Mouse (Mus musculus): ENCODE measurements around the gene Atxn1. TPM values are rescaled to one million over a fixed set of nuclear protein-coding genes. Genes with fewer than 3 reads are reported as not detected.

Atxn1 gene
- polyA plus RNA-seq, 2 experiments from 2014 or later: 28.1 to 32.9 TPM

DNA sequence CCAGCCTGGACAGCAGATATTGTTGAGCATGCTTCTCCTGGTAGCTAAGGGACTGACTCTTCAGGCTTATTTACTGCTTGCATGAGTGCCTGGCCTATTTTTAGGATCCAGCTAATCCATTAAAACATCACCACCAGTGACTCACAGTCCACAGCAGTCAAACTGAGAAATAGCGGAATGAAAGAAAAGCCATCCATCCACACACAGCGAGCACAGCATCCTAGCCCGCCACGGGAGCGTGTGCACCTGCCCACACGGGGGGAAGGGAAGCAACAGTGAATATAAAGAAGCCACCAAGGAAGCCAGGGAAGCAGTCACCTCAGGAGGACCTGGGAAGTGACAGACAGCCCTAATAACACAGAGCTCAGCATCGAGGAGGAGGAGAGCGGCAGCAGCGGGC is 402.8 kb downstream of the Atxn1 start:
- ATAC-seq: no peak

DNA sequence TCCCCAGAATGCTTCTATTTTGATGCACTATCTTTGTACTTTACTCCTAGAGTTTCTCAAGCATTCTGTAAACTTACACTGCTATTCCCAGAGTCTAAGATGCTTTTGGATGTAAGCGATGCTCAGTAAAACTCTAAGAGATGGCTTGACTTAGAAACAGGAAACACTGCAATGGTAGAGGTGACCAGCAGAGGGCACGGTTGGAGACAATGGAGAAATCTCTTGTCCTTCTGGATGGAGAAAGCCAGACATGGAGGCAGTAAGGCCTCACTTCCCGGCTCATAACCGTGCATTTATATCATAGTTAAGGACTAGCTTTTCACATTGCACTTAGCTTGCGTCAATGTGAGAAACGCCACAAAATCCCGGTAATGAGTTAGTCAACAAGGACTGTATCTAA is 404.3 kb downstream of the Atxn1 start:
- ATAC-seq: no peak

DNA sequence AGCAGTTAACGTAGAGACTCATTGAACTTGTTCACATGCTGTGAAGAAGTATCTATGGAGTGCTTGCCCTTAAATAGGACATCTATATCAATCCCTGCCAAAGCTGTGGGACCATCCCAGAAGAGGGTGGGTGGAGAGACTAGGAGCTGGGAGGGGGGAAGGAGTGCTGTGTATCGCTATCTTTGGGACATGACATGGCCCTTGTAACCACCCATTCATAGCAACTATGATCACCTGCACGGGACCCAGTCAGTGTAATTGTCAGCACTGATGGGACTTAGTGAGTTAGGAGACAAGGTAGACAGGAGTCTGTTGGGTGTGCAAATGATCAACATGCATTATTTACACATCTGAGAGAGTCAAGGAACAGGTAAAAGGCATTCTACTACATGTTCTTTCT is 405.6 kb downstream of the Atxn1 start:
- no peak for ATAC-seq

DNA sequence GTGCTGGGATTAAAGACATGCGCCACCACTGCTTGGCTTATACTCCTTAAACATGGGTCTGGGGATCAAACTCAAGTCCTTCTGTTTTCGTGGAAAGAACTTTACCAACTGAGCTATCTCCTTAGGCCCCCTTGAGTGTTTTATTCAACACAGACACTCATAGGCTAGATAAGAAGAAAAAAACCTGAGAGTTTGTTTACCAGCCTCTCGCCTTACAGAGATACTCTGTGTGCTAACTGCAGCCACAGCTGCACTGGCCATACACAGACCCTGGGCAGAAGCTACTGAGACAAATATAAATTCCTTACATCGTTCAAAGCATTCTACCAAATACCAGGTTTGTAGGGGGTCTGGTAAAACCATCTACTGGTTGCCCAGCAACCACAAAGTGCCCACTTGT is 406.4 kb downstream of the Atxn1 start:
- ATAC-seq: no peak

DNA sequence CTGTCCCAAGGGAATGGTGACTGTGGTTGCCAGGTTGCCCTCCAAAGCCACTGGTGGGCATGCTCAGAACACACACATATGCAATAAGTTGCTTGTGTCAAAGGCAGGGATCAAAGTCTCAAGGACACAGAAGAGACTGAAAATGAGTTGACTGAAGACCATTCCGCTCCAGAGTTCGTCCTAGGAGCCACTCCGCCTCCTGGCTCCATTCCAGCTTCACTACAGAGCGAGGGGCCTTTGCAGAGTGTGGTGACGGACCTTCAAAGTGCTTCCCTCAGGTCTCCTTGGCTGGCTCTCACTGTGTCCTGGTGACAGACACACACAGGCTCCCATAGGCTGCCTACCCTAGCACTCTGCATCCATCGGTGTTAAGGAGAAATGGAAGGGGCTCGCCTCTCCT is 411.1 kb downstream of the Atxn1 start:
- no peak for ATAC-seq

DNA sequence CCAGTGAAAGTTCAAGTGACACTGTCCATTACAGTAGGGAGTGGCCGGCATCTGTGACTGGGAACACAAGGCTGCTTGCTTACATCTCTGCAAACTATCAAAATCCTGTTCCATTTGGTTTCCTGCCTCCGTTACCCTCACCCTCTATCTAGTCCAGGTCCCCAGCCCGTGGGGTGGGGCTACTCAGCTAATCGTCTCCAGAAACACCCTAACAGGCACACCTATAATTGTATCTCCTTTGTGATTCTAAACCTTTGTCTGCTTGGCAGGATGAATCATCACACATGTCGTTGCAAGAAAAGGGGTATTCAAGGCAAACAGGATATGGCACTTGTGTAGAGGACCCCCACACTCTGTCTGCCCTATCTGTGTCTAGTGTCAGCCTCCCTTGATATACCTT is 417.3 kb downstream of the Atxn1 start:
- ATAC-seq: no peak

DNA sequence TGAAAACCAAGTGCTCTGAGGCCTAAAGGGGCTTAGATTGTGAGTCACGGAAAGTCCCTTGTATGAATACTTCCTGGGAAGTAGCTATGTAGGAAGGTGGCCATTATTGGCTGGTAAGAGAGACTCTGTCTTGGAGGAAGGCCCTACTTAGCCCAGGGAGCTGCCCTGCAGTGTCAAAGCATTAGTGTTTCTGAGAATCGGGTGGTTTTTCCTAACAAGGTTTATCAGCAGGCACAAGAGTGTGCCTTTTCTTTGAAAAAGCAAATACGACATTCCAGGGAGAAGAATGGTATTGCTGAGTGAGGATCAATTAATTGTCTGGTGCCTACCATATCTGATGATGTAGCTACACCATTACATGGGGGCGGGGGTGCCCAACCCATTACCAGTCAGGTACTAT is 417.9 kb downstream of the Atxn1 start:
- ATAC-seq: no peak

DNA sequence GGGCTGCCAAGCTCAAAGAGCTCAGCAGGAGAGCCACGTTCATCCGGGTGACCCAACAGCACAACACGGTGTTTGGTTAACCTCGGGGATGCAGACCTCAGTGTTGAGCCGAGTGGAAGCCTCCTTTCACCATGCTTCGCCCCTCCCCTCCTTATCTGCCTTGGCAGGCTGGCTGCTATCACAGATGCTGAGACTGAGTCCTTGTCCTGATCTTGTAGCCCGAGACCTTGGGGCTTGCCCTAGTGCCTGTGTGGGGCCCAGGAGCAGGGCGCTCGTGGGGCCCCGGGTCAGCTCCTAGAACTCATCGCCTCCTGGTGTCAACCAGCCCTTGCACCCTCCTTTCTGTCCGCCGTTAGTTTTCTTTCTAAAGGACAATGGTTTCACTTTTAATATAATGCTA is 418.8 kb downstream of the Atxn1 start:
- no peak for ATAC-seq

DNA sequence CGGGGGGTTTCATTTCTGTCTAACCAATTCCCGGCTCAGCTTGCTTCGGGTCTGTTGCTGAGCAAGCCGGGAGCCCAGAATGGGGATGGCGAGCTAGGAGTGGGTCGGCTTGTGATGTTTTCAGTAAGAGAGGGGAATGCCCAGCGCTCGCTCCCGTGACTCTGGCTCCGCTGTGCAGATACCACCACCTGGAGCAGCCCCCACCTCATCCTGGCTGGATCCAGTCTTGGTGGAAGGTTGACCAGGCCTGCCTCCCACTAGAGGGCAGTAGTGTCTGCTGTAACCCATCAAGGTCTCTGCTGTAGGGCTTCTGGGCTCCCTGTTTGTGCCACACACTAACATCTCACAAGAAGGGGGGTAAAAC is 425.6 kb downstream of the Atxn1 start:
- no peak for ATAC-seq

DNA sequence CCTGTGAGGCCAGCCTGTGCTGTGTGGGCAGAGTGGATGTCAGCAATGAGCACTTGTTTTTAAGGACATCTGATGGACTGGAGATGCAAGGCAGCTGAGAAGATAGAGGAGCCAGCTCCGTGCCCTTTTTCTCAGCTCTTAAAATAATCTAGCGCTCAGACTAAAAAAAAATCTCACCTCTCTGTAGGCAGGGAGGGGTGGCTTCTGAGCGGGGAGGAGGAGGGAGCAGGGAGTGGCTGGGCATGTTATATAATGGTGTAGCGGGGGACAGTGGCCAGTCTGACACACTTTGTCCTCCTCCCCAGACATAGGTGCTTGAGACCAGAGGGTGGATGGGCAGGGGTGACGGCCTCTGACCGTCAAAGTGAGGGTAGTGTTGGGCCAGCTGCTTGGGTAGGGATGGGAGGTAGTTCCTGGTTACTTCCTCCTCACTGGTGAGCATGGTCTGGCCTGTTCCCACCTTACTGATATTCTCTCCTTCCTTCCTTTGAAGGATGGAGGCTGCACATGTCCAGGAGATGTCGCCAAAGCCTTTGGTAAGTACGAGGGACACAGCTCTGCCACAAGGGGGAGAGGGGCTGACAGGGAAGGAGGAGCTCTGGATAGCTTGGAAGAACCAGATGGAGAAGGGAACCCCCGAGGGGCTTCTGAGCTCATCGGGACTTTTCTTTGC is 426.1 kb downstream of the Atxn1 start:
- no peak for ATAC-seq

DNA sequence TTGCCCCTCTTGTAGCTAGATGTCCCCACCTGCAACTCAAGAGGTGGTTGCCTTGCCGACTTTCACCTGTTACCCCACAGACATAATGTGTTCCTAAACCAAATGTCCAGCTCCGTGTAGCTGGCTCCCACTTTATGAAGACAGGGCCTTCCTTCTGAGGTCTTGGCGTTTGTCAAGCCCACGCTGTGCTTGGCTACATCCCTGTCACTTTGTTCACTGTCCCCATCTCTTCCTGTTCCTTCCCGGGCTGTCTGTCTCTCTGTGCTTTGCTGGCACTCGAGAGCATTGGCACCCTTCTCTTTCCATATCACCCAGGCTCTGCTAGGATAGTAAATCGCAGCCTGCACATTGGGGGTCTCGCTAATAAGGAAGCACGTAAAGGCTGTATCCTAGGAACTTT is 426.7 kb downstream of the Atxn1 start:
- no peak for ATAC-seq

DNA sequence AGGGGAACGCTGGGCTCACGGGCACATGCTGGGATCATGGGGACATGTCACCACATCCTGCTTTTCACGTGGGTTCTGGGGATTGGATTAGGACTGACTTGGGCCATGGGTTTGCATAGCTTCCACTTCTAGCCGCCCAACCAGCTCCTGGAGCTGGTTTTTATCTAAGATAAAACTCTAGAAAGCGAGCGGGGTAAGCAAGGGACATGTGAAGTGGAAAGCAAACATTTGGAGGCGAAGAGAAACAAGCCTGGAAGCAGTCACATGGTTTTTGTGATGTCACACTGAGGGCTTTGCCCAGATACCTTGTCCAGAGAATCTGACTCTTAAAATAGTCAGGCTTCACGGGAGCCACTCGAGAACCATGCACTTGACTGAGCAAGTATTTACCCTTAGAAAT is 427.7 kb downstream of the Atxn1 start:
- no peak for ATAC-seq

DNA sequence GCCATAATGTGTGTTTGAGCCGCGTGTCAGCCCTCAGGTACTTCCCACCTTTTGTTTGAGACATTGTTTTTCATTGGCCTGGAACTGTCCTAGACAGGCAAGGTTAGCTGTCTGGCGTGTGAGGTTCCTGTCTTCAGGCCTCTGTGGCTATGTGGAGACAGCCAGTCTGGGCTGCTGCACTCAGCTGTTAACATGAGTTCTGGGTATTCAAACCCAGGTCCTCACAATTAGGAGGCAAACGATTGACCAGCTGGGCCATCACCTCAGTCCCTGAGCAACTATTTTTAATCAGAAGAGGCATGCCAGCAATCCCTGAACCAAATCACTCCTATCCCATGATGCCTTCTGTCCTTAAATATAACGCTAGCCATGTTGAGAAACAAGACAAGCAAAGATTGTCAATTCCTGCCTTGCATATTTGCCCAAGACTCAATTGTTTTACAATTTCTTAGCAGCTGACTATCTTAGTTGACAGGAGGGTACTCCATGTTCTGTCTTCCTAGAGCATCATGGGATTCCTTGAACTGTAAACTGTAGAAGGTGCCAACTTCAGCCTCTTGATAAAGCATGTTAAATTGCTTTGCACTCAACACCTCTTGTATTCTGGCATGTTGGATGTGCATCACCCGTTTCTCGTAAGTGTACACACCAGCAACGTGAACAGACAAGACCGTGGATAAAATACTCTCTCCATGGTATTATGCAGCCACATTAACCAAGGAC is 428.9 kb downstream of the Atxn1 start:
- ATAC-seq: no peak

DNA sequence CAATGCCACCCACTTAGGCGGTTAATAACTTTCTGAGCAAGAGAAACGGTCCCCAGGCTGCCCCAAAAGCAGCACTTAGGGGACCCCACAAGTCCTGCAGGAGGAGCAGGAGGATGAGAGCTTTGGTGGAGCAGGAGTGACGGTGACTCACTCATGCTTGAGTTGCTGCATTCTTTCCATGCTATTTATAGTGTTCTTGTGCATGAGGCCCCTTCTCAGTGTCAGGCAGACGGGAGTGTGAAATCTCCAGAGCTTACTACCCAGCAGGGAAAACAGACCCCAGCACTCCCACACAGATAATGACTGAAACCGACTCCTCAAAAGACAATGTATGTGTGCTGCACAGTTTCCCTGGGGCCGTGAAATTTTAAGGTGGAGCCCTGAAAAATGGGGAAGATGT is 434.1 kb downstream of the Atxn1 start:
- no peak for ATAC-seq

DNA sequence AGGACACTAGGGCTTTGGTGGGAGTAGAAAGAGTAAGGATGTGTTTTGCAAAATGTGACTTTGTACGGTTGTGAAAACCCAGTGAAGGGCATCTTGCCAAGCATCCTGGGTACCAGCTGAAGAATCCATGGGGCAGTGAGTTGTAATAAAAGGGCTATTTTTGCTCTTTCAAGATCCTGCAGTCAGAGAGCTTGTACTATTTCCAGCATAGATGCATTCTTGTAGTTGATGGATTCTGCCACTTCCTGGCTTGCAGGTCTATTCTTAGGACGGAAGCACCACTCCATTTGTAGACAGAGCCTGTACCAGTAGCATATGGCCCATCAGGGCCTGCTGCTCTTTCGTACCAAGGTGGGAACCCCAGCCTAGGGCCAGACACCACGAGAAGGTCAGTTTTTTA is 436.0 kb downstream of the Atxn1 start:
- no peak for ATAC-seq

DNA sequence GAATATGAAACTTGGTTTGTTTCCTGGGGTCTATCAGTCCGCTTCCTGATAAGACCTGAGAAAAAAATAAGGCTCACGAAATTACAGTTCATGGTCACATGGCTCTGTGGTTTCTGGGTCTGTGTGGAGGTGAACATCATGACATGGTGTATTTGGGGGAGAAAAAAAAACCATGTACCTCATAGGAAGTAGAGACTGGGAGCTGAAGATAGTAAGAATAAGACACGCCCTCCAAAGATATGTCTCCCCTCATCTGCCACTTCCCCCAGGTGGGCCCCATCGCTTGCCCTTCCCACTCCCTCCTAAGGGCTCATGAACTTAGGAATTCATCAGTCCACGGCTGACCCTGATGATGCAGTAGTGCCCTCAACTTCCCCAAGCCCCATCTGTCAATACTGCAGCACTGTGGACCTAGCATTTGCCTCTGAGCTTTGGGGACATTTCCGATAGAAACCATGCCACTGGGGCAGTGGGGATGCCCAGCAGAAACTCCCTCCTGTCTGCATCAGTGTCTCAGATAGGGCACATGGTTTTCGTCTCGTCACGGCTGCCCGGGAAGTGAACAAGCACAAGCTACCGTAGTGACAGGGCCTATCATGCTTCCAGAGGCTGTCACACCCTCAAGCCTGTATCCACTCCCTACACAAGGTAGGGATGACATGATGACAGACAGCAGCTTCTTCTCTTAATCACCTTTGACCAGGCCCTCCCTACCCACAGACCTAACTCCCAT is 437.4 kb downstream of the Atxn1 start:
- ATAC-seq: no peak

DNA sequence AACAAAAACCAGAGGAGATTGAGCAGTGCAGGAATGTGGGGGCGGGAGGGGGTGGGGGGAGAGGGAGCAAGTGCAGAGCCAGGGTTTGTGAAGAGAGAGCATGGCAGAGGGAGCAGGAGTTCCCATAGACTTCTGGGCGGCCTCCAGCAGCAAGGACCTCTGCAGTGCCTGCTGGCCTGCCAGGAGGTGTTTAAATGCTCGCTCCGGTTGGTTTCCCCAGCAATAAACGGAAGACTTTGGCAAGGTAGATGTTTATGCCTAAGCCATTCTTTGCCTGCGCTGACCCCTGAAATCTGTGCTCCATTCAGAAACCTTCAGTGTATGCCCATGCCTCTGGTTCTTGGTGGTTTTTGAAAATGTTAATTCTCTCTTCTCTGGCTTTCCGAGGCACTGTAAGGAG is 438.6 kb downstream of the Atxn1 start:
- ATAC-seq: no peak

DNA sequence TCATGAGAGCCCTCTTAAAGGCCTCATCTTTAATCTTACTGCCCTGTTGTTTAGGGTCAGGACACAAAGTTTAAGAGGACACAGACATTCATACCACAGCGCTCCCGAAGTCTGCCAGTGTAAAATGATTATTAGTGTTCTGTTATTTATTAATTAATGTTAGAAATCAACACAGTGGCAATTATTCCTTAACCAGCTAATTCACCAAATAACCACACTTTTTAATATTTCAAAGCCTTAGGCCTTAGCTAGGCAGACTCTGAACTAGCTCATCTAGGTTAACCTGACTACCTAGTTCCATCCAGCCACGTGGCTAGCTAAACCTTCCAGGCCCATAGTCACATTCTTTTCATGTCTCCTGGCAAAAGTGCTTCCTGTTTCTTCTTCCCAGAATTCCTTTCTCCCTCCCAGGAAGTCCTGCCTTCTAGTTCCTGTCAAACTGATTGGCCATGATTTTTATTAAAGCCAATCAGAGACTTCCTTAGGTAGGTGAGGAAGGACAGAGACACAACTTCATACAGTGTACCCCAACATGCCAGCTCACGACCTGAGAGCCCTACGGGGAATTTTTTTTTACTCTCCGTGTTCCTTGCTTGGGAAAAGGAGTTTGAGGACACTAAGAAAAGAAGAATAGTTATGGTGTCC is 439.9 kb downstream of the Atxn1 start:
- no peak for ATAC-seq

DNA sequence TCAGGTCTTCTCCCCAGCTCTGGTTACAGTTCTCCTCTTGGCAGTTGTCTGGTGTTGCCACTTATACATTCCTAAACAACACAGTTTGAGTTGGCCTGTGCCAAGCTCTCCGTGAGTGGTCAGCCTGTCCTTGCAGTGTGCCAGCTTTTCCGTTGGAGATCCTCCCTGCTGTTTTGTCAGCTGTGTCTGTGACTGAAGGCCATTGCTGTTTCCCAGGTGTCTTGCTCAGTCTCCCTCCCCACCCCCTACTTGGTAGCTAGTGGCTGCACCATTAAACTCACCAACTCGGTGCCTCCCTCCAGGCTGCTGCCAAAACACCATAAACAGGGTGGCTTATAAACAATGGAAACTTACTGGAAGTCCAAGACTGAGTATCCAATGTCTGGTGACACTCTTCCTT is 440.5 kb downstream of the Atxn1 start:
- no peak for ATAC-seq

DNA sequence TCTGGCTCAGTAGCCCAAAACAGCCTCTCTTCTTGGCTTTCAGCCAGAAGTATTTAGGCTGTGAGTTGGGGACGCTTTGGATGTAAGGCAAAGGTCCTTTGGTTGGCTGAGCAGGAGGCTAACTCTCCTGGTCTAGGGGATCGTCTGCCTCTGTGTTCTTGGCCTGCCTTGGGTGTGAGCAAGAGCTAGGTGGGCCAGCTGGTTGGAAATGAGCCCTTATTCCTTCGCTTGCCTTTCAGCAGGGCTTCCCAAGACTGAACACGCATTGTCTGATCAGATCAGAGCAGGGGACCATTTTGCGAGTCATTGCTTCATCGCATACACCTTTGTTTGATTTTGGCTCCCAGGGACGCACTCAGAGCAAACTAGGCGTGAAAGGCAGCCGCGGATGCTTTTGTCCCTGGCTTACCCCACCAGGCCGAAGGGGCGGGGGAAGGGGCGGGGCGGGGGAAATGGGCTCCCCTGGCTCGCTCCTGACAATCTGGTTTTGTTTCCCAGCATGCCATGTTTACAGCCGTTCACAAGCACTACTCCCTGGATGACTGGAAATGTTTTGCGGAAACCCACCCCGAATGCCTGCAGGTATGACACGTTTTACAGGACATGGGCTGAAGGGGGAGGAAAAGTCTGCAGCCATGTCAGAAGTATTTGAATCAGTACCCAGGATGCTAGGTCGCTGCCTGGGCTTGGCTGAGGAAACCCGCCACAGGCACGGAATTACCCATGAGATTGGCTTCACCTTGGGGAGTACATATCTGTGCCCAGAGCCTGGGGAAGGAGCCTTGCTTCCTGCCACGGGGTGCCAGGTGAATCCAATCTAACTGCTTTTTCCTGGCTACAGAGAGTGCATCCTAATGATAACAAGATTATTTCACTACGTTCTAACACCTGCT is 448.1 kb downstream of the Atxn1 start:
- ATAC-seq: no peak

DNA sequence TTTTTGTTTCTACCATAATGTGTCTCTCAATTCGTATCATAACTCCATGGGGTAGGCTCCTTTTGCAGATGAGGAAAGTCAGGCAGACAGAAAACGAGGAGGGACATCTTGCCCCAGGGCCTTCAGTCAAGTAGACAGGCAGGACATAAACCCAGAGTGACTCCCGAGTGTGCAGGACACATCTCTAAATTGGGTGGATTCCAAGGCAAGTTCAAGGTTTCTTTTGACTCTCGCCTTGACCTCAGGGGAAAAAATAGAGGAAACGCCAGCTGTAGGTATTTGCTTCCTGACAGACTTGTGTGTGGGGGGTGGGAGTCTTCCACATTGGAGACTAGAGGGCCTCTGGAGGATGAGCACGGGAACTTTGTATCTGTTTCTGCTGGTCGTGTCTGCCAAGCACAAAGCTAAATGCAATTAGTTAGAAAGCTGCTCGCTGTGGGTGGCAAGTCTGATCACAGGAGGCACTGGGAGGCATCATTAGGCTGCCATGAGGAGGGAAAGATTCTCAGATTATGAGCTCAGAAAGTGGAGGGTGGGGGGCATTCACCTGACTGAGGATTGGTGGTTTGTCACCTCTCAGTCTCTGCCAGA is 449.9 kb downstream of the Atxn1 start:
- ATAC-seq: no peak

DNA sequence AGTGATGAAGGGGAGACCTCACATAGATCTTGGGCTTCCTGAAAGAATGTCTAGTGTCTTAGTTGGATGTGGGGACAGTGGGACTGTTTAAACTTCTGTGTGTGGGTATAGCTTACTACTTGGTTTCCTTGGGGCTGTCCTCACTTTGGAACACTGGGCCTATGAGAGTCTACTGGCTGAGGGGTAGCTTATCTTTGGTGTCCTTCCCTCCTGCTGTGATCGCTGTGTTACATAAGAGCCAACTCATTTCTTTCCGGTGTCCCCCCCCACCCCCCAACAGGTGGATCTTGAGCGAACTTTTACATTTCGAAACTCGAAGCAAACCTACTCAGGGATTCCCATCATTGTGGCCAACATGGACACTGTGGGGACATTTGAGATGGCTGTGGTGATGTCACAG is 450.7 kb downstream of the Atxn1 start:
- ATAC-seq: no peak
